Mouse (Mus musculus) naive thymus-derived CD4-positive, alpha-beta T cell, adult 2 months (primary cell): Measurements from ENCODE around the gene Gria2.

Experiments
- DNase-seq: peaks from one replicate; pipeline ENCODE4 v3.0.0-alpha.2; 2011; ENCODE audit warnings: low read depth

Gria2 gene

GRCm38 (mm10) chr3:80802596-80803081, at the start of gene Gria2:
Gene Gria2, minus strand, starts transcription at chr3:80802835.
- DNase-seq: no peak

- no peak for DNase-seq
Observed at GRCm38 (mm10) chr3:80850947-80851346, 48.3 kb upstream of the Gria2 start.

DNA sequence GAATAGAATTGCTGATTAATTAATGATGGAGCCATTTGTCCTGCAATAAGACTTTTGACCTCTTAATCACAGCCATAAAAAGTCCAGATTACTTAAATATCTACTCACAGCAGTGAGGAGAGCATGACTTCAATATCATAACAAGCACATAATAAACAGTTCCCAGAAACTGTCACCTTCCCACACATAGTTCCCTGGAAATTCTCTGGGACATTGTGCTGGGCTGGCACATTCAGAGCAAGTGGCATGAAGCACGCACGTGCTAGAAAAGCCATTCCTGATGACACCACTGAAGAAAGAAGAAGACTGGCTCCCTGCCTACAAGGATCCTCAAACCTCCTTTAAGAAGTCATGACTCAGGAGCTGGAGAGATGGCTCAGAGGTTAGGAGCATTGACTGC, 43.0 kb upstream of the Gria2 start:
- no peak for DNase-seq

DNA sequence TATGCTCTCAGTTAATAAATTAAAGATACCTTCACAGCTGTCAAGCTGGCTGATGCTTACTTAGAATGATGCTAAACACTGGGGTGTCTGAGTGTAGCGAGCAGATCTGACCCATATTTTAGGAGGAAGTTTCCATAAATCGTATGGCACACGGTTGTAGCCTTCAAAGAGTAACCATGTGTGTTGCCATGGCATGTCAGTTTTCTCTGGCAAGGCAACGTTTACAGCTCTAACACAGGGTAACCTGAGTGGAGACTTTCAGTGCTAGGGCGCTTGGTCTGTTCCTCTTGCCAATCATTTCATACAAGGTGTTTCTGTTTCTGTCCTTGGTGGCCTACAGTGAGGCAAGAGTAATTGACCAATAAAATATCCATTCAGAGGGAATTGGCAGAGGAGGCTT, 37.2 kb upstream of the Gria2 start:
- no peak for DNase-seq

DNA sequence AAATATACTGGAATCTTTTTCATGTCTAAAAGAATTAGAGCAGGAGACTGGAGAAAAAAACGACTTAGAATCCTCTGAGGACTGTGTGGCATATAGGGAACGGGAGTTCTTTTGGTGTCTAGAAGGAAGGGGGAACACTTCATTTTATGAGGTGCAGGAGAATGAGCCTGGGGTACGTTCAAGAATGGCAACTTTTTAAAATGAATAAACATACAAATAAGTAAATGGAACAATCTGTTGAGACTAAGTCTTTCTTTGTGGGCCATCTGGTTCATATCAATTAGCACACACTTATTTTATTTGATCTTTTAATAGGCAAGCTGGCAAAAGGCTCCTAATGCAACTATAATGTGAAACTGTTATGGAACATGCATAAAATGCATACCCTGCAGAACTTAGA, 34.9 kb upstream of the Gria2 start:
- no peak for DNase-seq

GRCm38 (mm10) chr3:80823975-80824374, 21.3 kb upstream of the Gria2 start:
- DNase-seq: no peak

GRCm38 (mm10) chr3:80818619-80819018, 16.0 kb upstream of the Gria2 start:
- DNase-seq: no peak

GRCm38 (mm10) chr3:80813734-80814133, 11.1 kb upstream of the Gria2 start:
- DNase-seq: no peak

GRCm38 (mm10) chr3:80812237-80812636, 9.6 kb upstream of the Gria2 start:
- DNase-seq: no peak

DNA sequence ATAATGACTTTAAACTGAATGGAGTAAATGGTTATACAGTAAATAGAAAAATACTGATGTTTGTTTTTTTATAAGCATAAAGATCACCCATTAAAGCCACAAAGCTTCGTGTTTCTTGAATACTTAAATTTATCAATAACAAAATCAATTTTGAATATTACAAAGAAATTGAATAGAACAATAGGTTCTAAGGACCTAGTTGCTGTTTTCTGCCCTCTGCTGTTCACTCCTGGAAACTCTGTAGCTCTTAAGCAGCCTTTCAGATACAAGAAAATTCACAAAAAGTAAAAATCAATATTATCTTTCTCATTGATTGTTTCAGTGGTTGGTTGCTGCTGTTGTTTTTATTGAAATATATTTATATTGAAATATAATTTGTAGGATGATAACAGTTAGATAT, 2.7 kb upstream of the Gria2 start:
- no peak for DNase-seq

DNA sequence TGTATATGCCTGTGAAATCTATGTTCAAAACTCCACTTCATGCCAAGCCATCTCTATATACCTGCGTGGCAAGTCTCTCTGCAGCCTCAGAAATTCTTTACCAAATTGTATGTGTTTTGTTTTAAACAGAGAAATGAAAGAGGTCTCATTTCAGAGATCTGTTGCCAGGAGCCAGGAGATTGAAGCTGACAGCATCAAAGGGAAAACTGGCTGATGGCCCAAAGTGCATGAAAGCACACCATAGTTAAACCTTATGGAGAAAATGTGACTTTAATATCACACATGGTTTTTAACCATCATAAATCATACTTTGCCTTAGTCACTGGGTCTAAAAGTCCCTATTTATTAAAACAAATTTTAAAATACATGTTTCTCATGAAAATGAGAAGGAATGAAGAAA, 1.2 kb upstream of the Gria2 start:
- DNase-seq: no peak

- no peak for DNase-seq
Observed at GRCm38 (mm10) chr3:80803211-80803610, 576 bp upstream of the Gria2 start.

DNA sequence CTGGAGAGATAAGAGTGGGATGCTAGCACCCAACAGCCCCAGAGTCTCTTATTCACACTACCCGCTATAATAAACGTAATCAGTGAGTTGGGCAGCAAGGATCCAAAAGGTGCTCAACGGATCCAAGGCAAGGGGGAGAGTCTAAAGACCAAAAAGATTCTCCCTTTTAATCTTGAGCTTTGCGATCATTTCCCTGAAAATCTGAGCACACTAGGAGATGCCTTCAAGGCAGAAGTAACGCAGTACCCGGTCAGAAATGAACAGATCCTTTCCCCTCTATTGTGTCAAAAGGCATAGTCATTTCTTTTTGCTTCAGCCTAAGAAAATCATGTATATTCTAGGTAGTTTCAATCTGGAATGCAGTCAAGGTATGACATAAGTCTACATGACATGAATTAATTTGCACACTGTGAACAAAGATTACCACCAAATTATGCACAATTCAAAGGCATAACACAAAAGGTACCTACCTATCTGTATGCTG, 766 bp downstream of the Gria2 start:
- DNase-seq: no peak

GRCm38 (mm10) chr3:80800995-80801826, 1.4 kb downstream of the Gria2 start:
- DNase-seq: no peak

- no peak for DNase-seq
Observed at GRCm38 (mm10) chr3:80800299-80800994, 2.2 kb downstream of the Gria2 start.

GRCm38 (mm10) chr3:80797935-80798334, 4.7 kb downstream of the Gria2 start:
- DNase-seq: no peak

DNA sequence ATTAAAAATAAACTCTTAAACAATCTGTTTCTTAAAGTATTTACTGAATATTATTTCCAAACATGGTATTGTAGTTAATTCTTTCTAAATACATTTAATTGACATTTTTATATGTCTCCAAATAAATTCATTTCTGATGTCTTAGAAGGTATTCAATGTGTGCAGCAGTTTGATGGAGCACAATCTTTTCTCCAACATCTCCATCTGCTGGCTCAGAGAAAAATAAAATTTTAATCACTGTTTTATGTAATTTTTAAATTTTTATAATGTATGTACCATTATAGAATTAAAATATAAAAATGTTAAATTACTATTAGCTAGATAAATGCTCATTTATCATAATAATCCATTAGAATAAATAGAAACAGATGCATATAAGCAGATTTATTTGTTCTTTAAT, 5.9 kb downstream of the Gria2 start:
- DNase-seq: no peak

DNA sequence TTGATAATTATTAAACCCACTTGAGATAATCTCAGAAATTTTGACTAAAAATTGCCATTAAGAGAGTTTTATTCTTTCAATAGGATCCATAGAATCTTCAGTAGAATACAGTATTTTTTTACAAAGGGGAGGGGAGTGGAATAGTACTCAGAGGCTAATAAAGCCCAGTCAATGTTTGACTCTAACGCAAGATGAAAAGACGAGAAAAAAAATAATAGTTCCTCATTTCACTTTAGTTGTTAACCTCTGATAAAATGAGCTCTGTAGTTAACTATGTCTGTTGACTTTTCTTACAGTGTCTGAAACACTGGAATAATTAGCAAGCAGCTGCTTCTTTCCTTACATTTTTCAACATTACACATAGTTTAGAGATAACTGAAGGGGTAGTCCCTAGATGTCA, 7.4 kb downstream of the Gria2 start:
- no peak for DNase-seq

GRCm38 (mm10) chr3:80787116-80787744, 15.4 kb downstream of the Gria2 start:
- no peak for DNase-seq

DNA sequence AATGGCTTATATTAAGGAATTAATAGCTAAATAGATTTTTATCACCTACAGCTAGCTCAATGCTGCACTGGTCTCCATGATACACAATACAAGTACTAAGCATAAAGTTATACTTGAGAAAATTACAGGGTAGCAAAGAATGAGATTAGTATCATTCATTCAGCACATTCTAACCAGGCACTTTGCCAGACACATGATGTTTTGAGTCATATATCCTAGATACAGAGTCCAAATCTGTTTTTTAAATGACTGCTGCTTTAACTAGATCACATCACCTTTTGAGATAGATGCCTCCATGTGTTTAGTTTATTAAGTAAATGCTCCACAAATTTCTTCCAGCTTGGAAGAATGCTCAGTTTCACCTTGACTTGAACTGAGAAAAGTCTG, 21.5 kb downstream of the Gria2 start:
- DNase-seq: no peak

DNA sequence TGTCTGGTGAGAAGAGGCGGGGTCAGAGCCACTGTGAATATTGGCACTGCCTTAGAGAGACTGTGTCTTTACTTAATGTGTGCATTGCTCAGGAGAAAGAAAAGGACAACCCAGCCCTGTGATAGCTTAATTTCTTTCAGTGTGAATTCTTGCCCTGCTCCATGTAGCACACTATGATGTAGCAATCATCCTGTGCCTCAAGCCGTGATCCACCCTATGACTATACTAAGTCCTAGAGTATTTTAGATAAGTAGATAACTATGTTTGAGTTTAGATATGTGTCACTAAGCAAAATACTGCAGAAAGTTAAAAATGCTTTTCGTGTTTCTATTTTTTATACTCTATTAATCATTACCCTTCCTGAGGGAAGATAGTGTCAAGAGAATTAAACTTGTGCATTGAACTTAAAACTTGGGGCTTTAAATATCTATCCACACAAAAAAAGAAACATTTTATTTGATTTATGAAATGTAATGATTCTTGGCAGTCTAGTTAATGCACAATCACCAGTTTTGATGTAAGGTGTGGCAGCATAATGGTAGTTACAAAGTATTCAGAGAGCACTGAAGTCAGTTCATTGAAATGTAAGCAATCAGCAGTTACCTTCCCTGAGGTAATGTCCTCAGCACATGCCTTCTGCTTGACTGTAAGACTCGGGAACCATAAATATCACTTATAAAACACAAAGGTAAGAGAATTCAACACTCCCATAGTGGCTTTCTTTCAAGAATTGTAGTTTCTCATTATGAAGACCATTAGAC, 22.1 kb downstream of the Gria2 start:
- no peak for DNase-seq

GRCm38 (mm10) chr3:80776628-80777027, 26.0 kb downstream of the Gria2 start:
- DNase-seq: no peak
